Mouse (Mus musculus): ENCODE measurements around the gene Gja8. TPM values are rescaled to one million over a fixed set of nuclear protein-coding genes. Genes with fewer than 3 reads are reported as not detected.

Gene Gja8
- 0.65 and 2.4 TPM in 2 replicates for polyA plus RNA-seq (2016; fragmentation: Nextera tagmentation; extraction: Ambion mirVana)

DNA sequence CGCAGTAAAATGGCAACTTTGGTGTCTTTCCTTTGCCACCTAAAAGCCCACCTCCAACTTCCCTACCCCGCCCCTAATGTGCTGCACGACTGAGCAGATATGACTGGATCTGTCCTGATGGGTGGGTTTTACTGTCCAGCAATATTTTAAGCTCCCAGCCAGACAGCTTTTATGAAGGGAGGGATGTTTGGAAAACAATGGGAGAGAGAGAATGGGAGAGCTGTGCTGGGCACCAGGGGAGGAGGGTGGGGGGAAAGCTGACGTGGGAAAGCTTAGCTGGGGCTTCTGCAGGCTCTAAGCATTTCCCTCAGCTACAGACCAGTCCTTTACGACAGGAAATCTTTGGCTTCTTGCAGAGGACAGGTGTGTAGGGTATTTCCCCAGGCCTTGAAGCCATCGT is at the start of gene Gja8:
Gene Gja8, minus strand, starts transcription at position 101 of the 400 bp plus-strand sequence.
- H3K27me3 ChIP-seq, result no peaks in the 10 kb centered on the region
- H3K9ac ChIP-seq, result no peak within 1 kb of the TSS
- WGBS, result 60% methylated on average over 6 of the region's 6 CpGs
- no peaks in the 10 kb centered on the region for H3K36me3 ChIP-seq
- no peak within 1 kb of the TSS for H3K4me3 ChIP-seq
- H3K9me3 ChIP-seq, result no peaks in the 10 kb centered on the region
- H3K4me1 ChIP-seq, result peaks cover 2% of the 10 kb centered on the region
- H3K27ac ChIP-seq, result no peak within 1 kb of the TSS
- H3K4me2 ChIP-seq (replicated peaks), result no peak within 1 kb of the TSS
- ATAC-seq (ENCODE audit: insufficient number of reproducible peaks, insufficient read depth, low FRiP score, low TSS enrichment), result no peak

DNA sequence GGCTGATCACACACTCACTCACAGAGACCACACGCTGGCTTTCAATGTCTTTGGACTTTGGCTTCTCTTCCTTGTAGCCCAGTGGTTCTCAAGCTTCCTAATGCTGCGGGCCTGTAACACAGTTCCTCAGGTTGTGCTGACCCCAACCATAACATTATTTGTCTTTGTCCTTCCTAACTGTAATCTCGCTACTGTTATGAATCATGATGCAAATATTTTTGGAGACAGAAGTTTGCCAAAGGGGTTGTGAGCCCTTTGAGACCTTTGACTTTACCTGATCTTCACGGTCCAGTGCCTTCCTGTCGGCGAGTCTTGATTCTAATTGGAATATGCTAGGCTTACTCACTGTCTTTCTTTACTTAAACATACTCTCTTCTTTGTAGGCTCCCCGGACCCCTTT is 48.6 kb upstream of the Gja8 start:
- Histone ChIP-seq H3K27ac (no peak overlapping the region), H3K9ac (no peak overlapping the region), H3K4me3 (no peak overlapping the region), H3K4me2 (replicated peaks) (no peak overlapping the region), H3K9me3 (no peaks in the 10 kb centered on the region), H3K27me3 (no peaks in the 10 kb centered on the region), H3K36me3 (no peaks in the 10 kb centered on the region), H3K4me1 (no peaks in the 10 kb centered on the region)
- 81% methylated on average over 7 of the region's 7 CpGs for WGBS
- ATAC-seq (ENCODE audit: insufficient number of reproducible peaks, insufficient read depth, low FRiP score, low TSS enrichment), result no peak

DNA sequence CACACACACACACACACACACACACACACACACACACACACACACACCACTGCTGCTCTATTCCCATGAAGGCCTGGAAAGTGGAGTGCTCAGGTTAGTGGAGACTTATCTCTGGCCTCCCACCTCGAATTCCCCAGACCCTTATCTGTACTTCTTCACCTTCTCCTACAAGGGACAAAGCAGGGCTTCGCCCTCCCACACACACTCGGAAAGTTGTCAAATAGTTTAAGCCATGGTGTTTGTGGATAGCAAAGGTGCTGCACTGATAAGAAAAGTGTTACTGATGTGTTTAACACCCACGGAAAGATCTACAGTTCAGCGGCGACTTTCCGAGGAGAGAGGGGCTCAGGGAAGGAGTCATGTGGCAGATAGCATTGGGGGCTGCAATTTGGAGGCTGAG is 45.2 kb upstream of the Gja8 start:
- Histone ChIP-seq H3K9ac (no peak overlapping the region), H3K27ac (no peak overlapping the region), H3K27me3 (no peaks in the 10 kb centered on the region), H3K4me3 (no peak overlapping the region), H3K4me2 (replicated peaks) (no peak overlapping the region), H3K36me3 (no peaks in the 10 kb centered on the region), H3K4me1 (no peaks in the 10 kb centered on the region), H3K9me3 (no peaks in the 10 kb centered on the region)
- WGBS, result 62% methylated on average over 7 of the region's 7 CpGs
- no peak for ATAC-seq (ENCODE audit: insufficient number of reproducible peaks, insufficient read depth, low FRiP score, low TSS enrichment)

DNA sequence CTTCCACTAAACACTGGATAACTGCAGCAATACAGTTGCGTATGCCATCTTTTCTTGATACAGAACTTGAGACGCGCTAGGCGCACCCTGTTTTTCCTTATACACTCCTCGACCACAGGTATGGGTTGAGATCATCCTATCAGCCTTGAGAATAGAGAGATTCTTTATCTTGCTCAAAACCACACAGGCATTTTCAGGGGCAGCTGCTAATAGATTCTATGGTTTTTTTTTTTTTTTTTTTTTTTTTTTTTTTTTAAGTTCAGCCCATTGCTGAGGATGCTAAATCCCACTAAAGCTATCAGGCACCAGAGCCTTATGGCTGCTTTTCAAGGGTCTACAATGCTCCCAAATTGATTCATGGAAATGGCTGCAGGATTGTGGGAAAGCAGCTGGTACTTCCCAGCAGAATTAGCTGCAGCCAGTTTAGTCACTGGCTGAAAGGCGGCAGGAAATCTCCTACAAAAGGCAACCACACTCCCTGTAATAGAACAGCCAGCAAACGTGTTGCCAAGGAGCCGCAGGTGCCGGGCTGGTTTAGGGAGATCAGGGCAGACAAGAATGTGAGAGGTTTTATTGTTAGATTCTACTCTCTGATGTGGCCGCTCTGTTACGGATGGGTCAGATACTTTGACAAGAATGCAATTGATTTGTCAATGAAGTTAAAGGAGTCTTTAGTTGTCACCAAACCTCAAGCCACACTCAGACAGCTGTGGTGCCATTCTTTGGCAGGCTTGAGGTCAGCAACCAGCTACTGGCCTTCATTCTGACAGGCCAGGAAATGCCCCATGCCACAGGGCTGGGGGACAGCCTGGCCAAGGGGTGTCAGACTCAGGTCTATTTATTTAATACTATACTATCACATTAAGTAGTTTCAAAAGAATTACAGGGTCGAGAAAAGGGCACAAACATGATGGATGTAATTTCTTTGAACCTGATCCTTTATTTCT is 37.5 kb upstream of the Gja8 start:
- Histone ChIP-seq H3K36me3 (no peaks in the 10 kb centered on the region), H3K27me3 (no peaks in the 10 kb centered on the region), H3K4me3 (no peak overlapping the region), H3K4me1 (peaks cover 6% of the 10 kb centered on the region; the same call in 1 of the 2 replicates), H3K4me2 (replicated peaks) (no peak overlapping the region), H3K9ac (no peak overlapping the region), H3K27ac (no peak overlapping the region), H3K9me3 (no peaks in the 10 kb centered on the region)
- WGBS, result 68% methylated on average over 12 of the region's 12 CpGs
- ATAC-seq (ENCODE audit: insufficient number of reproducible peaks, insufficient read depth, low FRiP score, low TSS enrichment), result no peak

- Histone ChIP-seq H3K36me3 (no peaks in the 10 kb centered on the region), H3K4me1 (peaks cover 6% of the 10 kb centered on the region; the same call in 1 of the 2 replicates), H3K4me3 (no peak overlapping the region), H3K9me3 (no peaks in the 10 kb centered on the region), H3K4me2 (replicated peaks) (peak overlapping the region; percentile 24), H3K27ac (peak overlapping the region; percentile 46; the same call in 1 of the 2 replicates), H3K9ac (no peak overlapping the region), H3K27me3 (no peaks in the 10 kb centered on the region)
- WGBS, result 24% methylated on average over 8 of the region's 8 CpGs
- no peak for ATAC-seq (ENCODE audit: insufficient number of reproducible peaks, insufficient read depth, low FRiP score, low TSS enrichment)
These were observed 34.8 kb upstream of the Gja8 start for GRCm38 (mm10) chr3:96960597-96960996.

GRCm38 (mm10) chr3:96953489-96954233 is 27.8 kb upstream of the Gja8 start:
- peaks cover 9% of the 10 kb centered on the region; the same call in 1 of the 2 replicates for H3K4me1 ChIP-seq
- H3K4me2 ChIP-seq (replicated peaks), result no peak overlapping the region; the same call in 1 of the 2 replicates
- no peak overlapping the region for H3K27ac ChIP-seq
- 44% methylated on average over 14 of the region's 14 CpGs for WGBS
- H3K4me3 ChIP-seq, result no peak overlapping the region
- no peak for ATAC-seq (ENCODE audit: insufficient number of reproducible peaks, insufficient read depth, low FRiP score, low TSS enrichment)
- no peak overlapping the region for H3K9ac ChIP-seq
- no peaks in the 10 kb centered on the region for H3K9me3 ChIP-seq
- no peaks in the 10 kb centered on the region for H3K27me3 ChIP-seq
- H3K36me3 ChIP-seq, result no peaks in the 10 kb centered on the region

DNA sequence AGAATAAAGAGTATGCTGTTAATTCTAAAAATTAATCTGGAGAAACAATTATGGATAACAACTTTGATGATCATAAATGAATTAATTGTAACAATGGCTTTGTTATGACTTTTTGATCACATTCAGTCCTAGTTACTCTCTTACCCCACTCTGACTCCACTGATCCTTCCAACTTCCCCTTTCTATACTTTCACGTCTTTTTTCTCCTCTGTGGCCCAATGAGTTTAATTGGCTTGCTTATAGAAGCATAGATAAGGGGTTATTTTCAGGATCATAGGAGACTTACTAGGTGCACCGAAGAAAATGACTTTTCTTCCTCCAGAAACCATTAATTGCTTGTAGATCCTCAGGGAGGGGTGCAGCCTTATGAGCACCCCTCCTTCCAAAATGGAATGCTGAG is 16.9 kb upstream of the Gja8 start:
- 88% methylated on average over 2 of the region's 2 CpGs for WGBS
- no peak overlapping the region for H3K27ac ChIP-seq
- H3K4me1 ChIP-seq, result no peaks in the 10 kb centered on the region
- ATAC-seq (ENCODE audit: insufficient number of reproducible peaks, insufficient read depth, low FRiP score, low TSS enrichment), result no peak
- H3K4me2 ChIP-seq (replicated peaks), result no peak overlapping the region
- no peaks in the 10 kb centered on the region for H3K36me3 ChIP-seq
- H3K9ac ChIP-seq, result no peak overlapping the region
- H3K27me3 ChIP-seq, result no peaks in the 10 kb centered on the region
- H3K9me3 ChIP-seq, result no peaks in the 10 kb centered on the region
- no peak overlapping the region for H3K4me3 ChIP-seq

- Histone ChIP-seq H3K9me3 (no peaks in the 10 kb centered on the region), H3K4me3 (no peak overlapping the region), H3K9ac (no peak overlapping the region), H3K27me3 (no peaks in the 10 kb centered on the region; the same call in 1 of the 2 replicates), H3K27ac (no peak overlapping the region), H3K4me2 (replicated peaks) (peak overlapping the region; percentile 24), H3K36me3 (no peaks in the 10 kb centered on the region), H3K4me1 (no peaks in the 10 kb centered on the region)
- 10% methylated on average over 11 of the region's 11 CpGs for WGBS
- no peak for ATAC-seq (ENCODE audit: insufficient number of reproducible peaks, insufficient read depth, low FRiP score, low TSS enrichment)
These were observed 12.9 kb upstream of the Gja8 start for GRCm38 (mm10) chr3:96938738-96939137.

DNA sequence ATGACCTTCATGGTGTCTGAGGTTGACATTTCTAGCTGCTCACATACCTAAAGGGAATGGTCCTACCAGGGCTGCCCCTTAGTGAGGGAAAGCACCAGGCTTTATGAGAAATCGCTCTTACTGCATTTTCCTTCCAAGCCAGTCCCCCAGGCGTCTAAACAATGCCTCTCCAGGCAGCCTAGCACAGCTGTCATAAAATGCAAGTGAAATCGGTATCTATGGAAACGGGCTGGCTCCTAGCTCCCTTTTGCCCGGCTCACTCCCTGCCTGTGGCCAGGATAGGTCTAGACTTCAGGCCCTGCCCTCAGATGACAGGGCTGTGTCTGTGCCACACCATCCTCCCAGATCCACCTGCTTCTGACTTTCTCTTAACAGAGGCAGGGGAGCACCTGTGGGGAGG is 11.8 kb upstream of the Gja8 start:
- ATAC-seq (ENCODE audit: insufficient number of reproducible peaks, insufficient read depth, low FRiP score, low TSS enrichment), result peak; percentile 43; the same call in 1 of the 2 replicates
- H3K4me3 ChIP-seq, result no peak overlapping the region
- H3K27me3 ChIP-seq, result no peaks in the 10 kb centered on the region; the same call in 1 of the 2 replicates
- H3K9me3 ChIP-seq, result no peaks in the 10 kb centered on the region
- H3K36me3 ChIP-seq, result no peaks in the 10 kb centered on the region
- WGBS, result 35% methylated on average over 5 of the region's 5 CpGs
- no peak overlapping the region for H3K27ac ChIP-seq
- no peak overlapping the region for H3K4me2 ChIP-seq (replicated peaks)
- no peak overlapping the region for H3K9ac ChIP-seq
- no peaks in the 10 kb centered on the region for H3K4me1 ChIP-seq

GRCm38 (mm10) chr3:96936241-96936640 is 10.4 kb upstream of the Gja8 start:
- H3K4me2 ChIP-seq (replicated peaks), result no peak overlapping the region
- no peak overlapping the region for H3K4me3 ChIP-seq
- no peaks in the 10 kb centered on the region; the same call in 1 of the 2 replicates for H3K27me3 ChIP-seq
- no peaks in the 10 kb centered on the region for H3K9me3 ChIP-seq
- H3K4me1 ChIP-seq, result peaks cover 6% of the 10 kb centered on the region
- no peak overlapping the region for H3K9ac ChIP-seq
- no peak for ATAC-seq (ENCODE audit: insufficient number of reproducible peaks, insufficient read depth, low FRiP score, low TSS enrichment)
- no peak overlapping the region for H3K27ac ChIP-seq
- H3K36me3 ChIP-seq, result no peaks in the 10 kb centered on the region
- WGBS, result 7% methylated on average over 6 of the region's 6 CpGs

DNA sequence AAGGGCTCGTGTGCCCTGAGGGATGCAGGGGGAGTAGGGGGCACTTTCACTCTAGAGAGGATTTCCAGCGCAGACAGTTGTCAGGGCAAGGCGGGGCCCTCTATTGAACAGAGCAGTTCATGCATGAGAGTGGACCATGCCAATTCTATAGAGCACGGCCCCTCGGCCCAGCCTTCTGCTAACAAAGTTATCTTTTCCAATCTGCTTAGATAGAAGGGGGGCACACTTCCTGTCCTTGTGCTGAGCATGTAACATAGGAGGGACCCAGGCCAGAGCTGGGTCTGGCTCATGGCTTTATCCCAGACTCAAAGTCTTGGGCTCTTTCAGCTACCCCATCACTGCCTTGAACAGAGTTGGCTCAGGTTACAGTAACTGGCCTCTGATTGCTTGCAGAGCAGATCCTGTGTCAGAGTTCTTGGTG is 5.5 kb upstream of the Gja8 start:
- no peak overlapping the region for H3K4me3 ChIP-seq
- no peaks in the 10 kb centered on the region; the same call in 1 of the 2 replicates for H3K27me3 ChIP-seq
- peaks cover 10% of the 10 kb centered on the region for H3K4me1 ChIP-seq
- 0 out of 2 replicates have a peak overlapping the region, but pooled peaks have one; percentile 7 for H3K4me2 ChIP-seq (replicated peaks)
- 37% methylated on average over 5 of the region's 5 CpGs for WGBS
- H3K9me3 ChIP-seq, result no peaks in the 10 kb centered on the region
- 0 out of 2 replicates have a peak, but pooled peaks have one; percentile 18 for ATAC-seq (ENCODE audit: insufficient number of reproducible peaks, insufficient read depth, low FRiP score, low TSS enrichment)
- no peak overlapping the region for H3K9ac ChIP-seq
- H3K36me3 ChIP-seq, result no peaks in the 10 kb centered on the region
- H3K27ac ChIP-seq, result no peak overlapping the region

Data from embryonic facial prominence, embryonic 12.5 days (tissue).